Mouse (Mus musculus) testis, adult 2 months (tissue): Measurements from ENCODE around the gene Sptlc2.

Source experiments
- CTCF ChIP-seq: fragments of 200-500 bp; IDR thresholded peaks from 2 replicates; pipeline ENCODE4 v1.5.1; 2012; ENCODE audit warnings: low read depth, mild to moderate bottlenecking, inconsistent platforms, low read length, moderate library complexity; ENCODE audit not compliant: control insufficient read depth, insufficient read depth, insufficient replicate concordance
- POLR2A ChIP-seq: fragments of 200-500 bp; IDR thresholded peaks from 2 replicates; pipeline ENCODE4 v1.6.1; 2012; ENCODE audit warnings: low read depth, mild to moderate bottlenecking, inconsistent platforms, low read length, moderate library complexity; ENCODE audit not compliant: control insufficient read depth

- TF ChIP-seq CTCF (no peak), POLR2A (no peak)
Measured at GRCm38 (mm10) chr12:87278118-87278730, 109.9 kb downstream of the Sptlc2 start.
